Mouse (Mus musculus) lung, postnatal 0 days (tissue): ENCODE results near the gene Tle6.

Source experiments
- CTCF ChIP-seq: IDR thresholded peaks from 2 replicates; pipeline ENCODE4 v1.5.1; 2016; ENCODE audit warnings: antibody characterized with exemption, mild to moderate bottlenecking
- EP300 ChIP-seq: IDR thresholded peaks from 2 replicates; pipeline ENCODE4 v1.6.1; 2016; ENCODE audit warnings: antibody characterized with exemption, mild to moderate bottlenecking, control low read depth

DNA sequence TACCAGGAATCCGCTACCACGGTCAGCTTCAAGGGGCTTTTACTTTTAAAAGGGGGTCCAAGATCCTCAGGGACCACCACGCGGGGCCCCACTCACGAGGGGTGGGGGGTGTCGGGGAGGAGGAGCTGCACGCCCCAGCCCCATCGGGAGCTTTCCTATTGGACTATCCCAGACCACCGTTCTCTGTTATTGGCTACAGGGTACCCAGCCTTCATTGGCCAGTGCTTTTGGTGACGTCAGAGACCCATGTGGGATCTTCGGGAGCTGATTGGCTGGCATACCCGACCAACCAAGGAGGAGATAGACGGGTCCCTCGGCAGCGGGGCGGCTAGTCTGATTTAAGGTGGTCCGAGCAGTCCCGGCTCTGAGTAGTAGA is 29.4 kb downstream of the Tle6 start:
- TF ChIP-seq CTCF (no peak), EP300 (peak; percentile 9; the same call in 1 of the 2 replicates)
